Mouse (Mus musculus) heart, postnatal 10 days (tissue): ENCODE results near the gene Ncln. TPM values are rescaled to one million over a fixed set of nuclear protein-coding genes. Genes with fewer than 3 reads are reported as not detected.

Source experiments
- DNase-seq, 2 experiments: peaks; one replicate each; pipeline ENCODE4 v3.0.0; 2021
- intact Hi-C: fragments of 180-260 bp; cut with DNase I; formaldehyde crosslinking; loops from one replicate; pipeline ENCODE4 v1.15.1; 2025
- total RNA-seq, 2 experiments: library from RNA; stranded (reverse); gene quantifications; 2 replicates each; pipeline ENCODE4 v1.2.3; 2021

The Ncln gene
- total RNA-seq, 2 experiments from 2014 or later: 64.0 to 65.0 TPM

- intact Hi-C loops: no loop called here
These were observed 30.9 kb downstream of the Ncln start for GRCm38 (mm10) chr10:81465265-81465645.

GRCm38 (mm10) chr10:81464405-81465264, 31.6 kb downstream of the Ncln start:
- DNase-seq: peak; percentile 25 to 47
- intact Hi-C loops: no loop called here

More at GRCm38 (mm10) chr10:81465265-81465645, 30.9 kb downstream of the Ncln start:
- DNase-seq: no peak

GRCm38 (mm10) chr10:81463531-81463930, 32.7 kb downstream of the Ncln start:
- intact Hi-C loops: no loop called here
- no peak for DNase-seq

- intact Hi-C loops: no loop called here
- no peak for DNase-seq
These were observed 33.3 kb downstream of the Ncln start for GRCm38 (mm10) chr10:81462917-81463316.

- no peak for DNase-seq
- intact Hi-C loops: no loop called here
These were observed 33.8 kb downstream of the Ncln start for GRCm38 (mm10) chr10:81462415-81462804.

- intact Hi-C loops: no loop called here
- no peak for DNase-seq
These were observed 34.3 kb downstream of the Ncln start for GRCm38 (mm10) chr10:81461673-81462414.

GRCm38 (mm10) chr10:81460951-81461350, 35.2 kb downstream of the Ncln start:
- intact Hi-C loops: no loop called here
- no peak for DNase-seq

GRCm38 (mm10) chr10:81460471-81460870, 35.7 kb downstream of the Ncln start:
- no peak for DNase-seq
- intact Hi-C loops: no loop called here

GRCm38 (mm10) chr10:81459399-81459798, 36.8 kb downstream of the Ncln start:
- intact Hi-C loops: no loop called here

GRCm38 (mm10) chr10:81458267-81458666, 37.9 kb downstream of the Ncln start:
- intact Hi-C loops: no loop called here
- DNase-seq: no peak

More at GRCm38 (mm10) chr10:81459399-81459798, 36.8 kb downstream of the Ncln start:
- no peak for DNase-seq

- intact Hi-C loops: no loop called here
- DNase-seq: no peak
These were observed 38.6 kb downstream of the Ncln start for GRCm38 (mm10) chr10:81457624-81458023.

GRCm38 (mm10) chr10:81456983-81457563, 39.1 kb downstream of the Ncln start:
- intact Hi-C loops: no loop called here
- DNase-seq: no peak

- intact Hi-C loops: no loop called here
- DNase-seq: no peak
These were observed 40.9 kb downstream of the Ncln start, which contains the start of gene Nfic for GRCm38 (mm10) chr10:81455181-81455895. Nfic (minus strand) TSS chr10:81455635.

- no peak for DNase-seq
- intact Hi-C loops: no loop called here
These were observed 42.1 kb downstream of the Ncln start for GRCm38 (mm10) chr10:81454106-81454505.

GRCm38 (mm10) chr10:81452947-81453288, 43.3 kb downstream of the Ncln start:
- intact Hi-C loops: no loop called here
- DNase-seq: no peak

GRCm38 (mm10) chr10:81452237-81452946, 43.8 kb downstream of the Ncln start:
- no peak for DNase-seq
- intact Hi-C loops: no loop called here

GRCm38 (mm10) chr10:81451365-81451745, 44.8 kb downstream of the Ncln start:
- intact Hi-C loops: loop anchor here (2.0 kb wide), 1 partner anchor 163 kb away; no protein-coding TSS in a partner anchor
- no peak for DNase-seq

GRCm38 (mm10) chr10:81450641-81451364, 45.4 kb downstream of the Ncln start:
- no peak for DNase-seq
- intact Hi-C loops: loop anchor here (1.0 to 2.0 kb wide), 2 partner anchors 62 to 162 kb away; partner anchors contain the start of gene Gm48552

GRCm38 (mm10) chr10:81450140-81450539, 46.1 kb downstream of the Ncln start:
- intact Hi-C loops: loop anchor here (1.0 to 2.0 kb wide), 2 partner anchors 61 to 161 kb away; partner anchors contain the start of gene Gm48552
- peak; percentile 86 to 92 for DNase-seq
